Mouse (Mus musculus) hindbrain, embryonic 16.5 days (tissue): Measurements from ENCODE around the gene Fbxw9. TPM values are rescaled to one million over a fixed set of nuclear protein-coding genes. Genes with fewer than 3 reads are reported as not detected.
A peak's percentile ranks its signal among the peaks of the same experiment; 100 is the strongest.

Experiments
- ATAC-seq: fragments of 200-750 bp; cut with Nextera tagmentation; 2 replicates; pipeline ENCODE4 v1.8.0; 2017; ENCODE audit warnings: moderate TSS enrichment, moderate library complexity
- H3K27ac ChIP-seq: fragments of 300-500 bp; sonication (generic); 2 replicates; pipeline ENCODE4 v1.5.1; 2014; ENCODE audit warnings: low read depth, mild to moderate bottlenecking, control low read depth, low read length, moderate library complexity
- H3K27me3 ChIP-seq: fragments of 300-500 bp; sonication (generic); replicated peaks from 2 replicates; pipeline ENCODE4 v1.6.1; 2014; ENCODE audit warnings: low read length; ENCODE audit not compliant: control insufficient read depth, insufficient read depth
- H3K36me3 ChIP-seq: fragments of 300-500 bp; sonication (generic); 2 replicates; pipeline ENCODE4 v1.6.1; 2014; ENCODE audit warnings: mild to moderate bottlenecking, low read length, moderate library complexity, mixed read lengths; ENCODE audit not compliant: control insufficient read depth, insufficient read depth
- H3K4me1 ChIP-seq: fragments of 300-500 bp; sonication (generic); 2 replicates; pipeline ENCODE4 v1.6.1; 2014; ENCODE audit warnings: low read depth, low read length; ENCODE audit not compliant: control insufficient read depth, insufficient read depth
- H3K4me2 ChIP-seq: fragments of 300-500 bp; sonication (generic); 2 replicates; pipeline ENCODE4 v1.6.1; 2014; ENCODE audit warnings: mild to moderate bottlenecking, low read length, control low read depth, moderate library complexity
- H3K4me3 ChIP-seq: fragments of 300-500 bp; sonication (generic); 2 replicates; pipeline ENCODE4 v1.5.1; 2014; ENCODE audit warnings: mild to moderate bottlenecking, low read length, control low read depth, moderate library complexity
- H3K9ac ChIP-seq: fragments of 300-500 bp; sonication (generic); 2 replicates; pipeline ENCODE4 v1.6.1; 2014; ENCODE audit warnings: low read depth, mild to moderate bottlenecking, control low read depth, low read length, moderate library complexity
- H3K9me3 ChIP-seq: fragments of 300-500 bp; sonication (generic); 2 replicates; pipeline ENCODE4 v1.6.1; 2014; ENCODE audit warnings: mild to moderate bottlenecking, low read length, moderate library complexity; ENCODE audit not compliant: control insufficient read depth
- WGBS: fragments of 180-500 bp; shearing (Covaris S2); extraction: QIAGEN DNeasy Blood & Tissue Kit; methylation state at CpG from one replicate; pipeline ENCODE4 v1.1.7; 2014; 5-methylcytosine and 5-hydroxymethylcytosine counted together
- polyA plus RNA-seq: library from polyadenylated mRNA; unstranded; fragments of >200 nt; fragmentation: Nextera tagmentation; extraction: Ambion mirVana; gene quantifications from 2 replicates; pipeline ENCODE4 v1.2.1, GENCODE M21; 2015

The Fbxw9 gene
- polyA plus RNA-seq, 1 experiment from 2014 or later = 83.2 TPM

GRCm38 (mm10) chr8:85065213-85065612 lies 5.4 kb downstream of the Fbxw9 start:
- H3K9me3 ChIP-seq = no peaks in the 10 kb centered on the region
- H3K4me2 ChIP-seq = no peak overlapping the region
- no peak overlapping the region for H3K4me3 ChIP-seq
- H3K36me3 ChIP-seq = peaks cover 19% of the 10 kb centered on the region
- H3K4me1 ChIP-seq = peaks cover 19% of the 10 kb centered on the region
- no peak overlapping the region for H3K9ac ChIP-seq
- H3K27ac ChIP-seq = no peak overlapping the region
- WGBS = 28% methylated on average over 2 of the region's 2 CpGs
- ATAC-seq = no peak
- H3K27me3 ChIP-seq = no peaks in the 10 kb centered on the region

- no peak for ATAC-seq
- Histone ChIP-seq H3K27ac (no peak overlapping the region), H3K36me3 (peaks cover 19% of the 10 kb centered on the region)
These were observed 7.3 kb downstream of the Fbxw9 start for GRCm38 (mm10) chr8:85067155-85067554.

DNA sequence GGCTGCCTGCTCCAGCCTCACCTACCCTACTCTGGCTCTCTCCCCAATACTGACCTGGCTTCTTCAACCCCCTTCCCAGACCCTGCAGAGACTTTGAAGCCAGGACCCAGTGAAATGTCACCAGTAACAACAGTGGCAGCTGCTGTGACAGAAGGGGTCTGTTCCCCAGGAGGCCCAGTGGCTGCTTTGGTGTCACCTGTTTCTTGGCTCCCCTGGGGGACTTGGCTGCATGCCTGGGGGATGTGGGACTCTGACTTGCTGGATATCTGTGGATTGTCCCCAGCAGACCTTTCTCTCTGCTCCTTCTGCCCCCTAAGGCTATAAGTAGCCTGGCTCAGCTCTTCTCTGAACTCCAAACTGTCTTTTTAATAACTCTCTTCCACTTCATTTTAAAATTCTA lies 8.1 kb downstream of the Fbxw9 start, which contains the start of gene Gm5741:
Gm5741 (minus strand) TSS at position 1 of the 400 bp plus-strand sequence.
- peaks cover 16% of the 10 kb centered on the region for H3K36me3 ChIP-seq
- H3K27ac ChIP-seq = no peak within 1 kb of the TSS
- H3K4me3 ChIP-seq = no peak within 1 kb of the TSS
- H3K4me1 ChIP-seq = peaks cover 13% of the 10 kb centered on the region
- no peak within 1 kb of the TSS for H3K4me2 ChIP-seq
- no peaks in the 10 kb centered on the region for H3K27me3 ChIP-seq
- H3K9ac ChIP-seq = no peak within 1 kb of the TSS
- H3K9me3 ChIP-seq = no peaks in the 10 kb centered on the region
- ATAC-seq = no peak

More at GRCm38 (mm10) chr8:85067155-85067554, 7.3 kb downstream of the Fbxw9 start:
- H3K4me2 ChIP-seq = no peak overlapping the region
- H3K4me3 ChIP-seq = no peak overlapping the region
- 93% methylated on average over 2 of the region's 2 CpGs for WGBS
- no peaks in the 10 kb centered on the region for H3K9me3 ChIP-seq
- no peaks in the 10 kb centered on the region for H3K27me3 ChIP-seq
- H3K4me1 ChIP-seq = peaks cover 8% of the 10 kb centered on the region
- no peak overlapping the region for H3K9ac ChIP-seq

- Histone ChIP-seq H3K36me3 (peaks cover 27% of the 10 kb centered on the region), H3K4me2 (peak overlapping the region; percentile 88)
These were observed 11.2 kb downstream of the Fbxw9 start for GRCm38 (mm10) chr8:85071041-85071440.

GRCm38 (mm10) chr8:85071514-85072281 lies 11.8 kb downstream of the Fbxw9 start, which contains the start of gene Dhps:
Gene Dhps, plus strand, starts transcription at chr8:85071757.
- Histone ChIP-seq H3K27ac (peak within 1 kb of the TSS; percentile 93), H3K9ac (peak within 1 kb of the TSS; percentile 86), H3K4me3 (peak within 1 kb of the TSS; percentile 90), H3K4me2 (peak within 1 kb of the TSS; percentile 88), H3K27me3 (no peaks in the 10 kb centered on the region), H3K4me1 (peaks cover 16% of the 10 kb centered on the region), H3K9me3 (no peaks in the 10 kb centered on the region), H3K36me3 (peaks cover 23% of the 10 kb centered on the region)
- 0% methylated on average over 68 of the region's 68 CpGs for WGBS
- peak; percentile 91 for ATAC-seq

More at GRCm38 (mm10) chr8:85071041-85071440, 11.2 kb downstream of the Fbxw9 start:
- H3K27me3 ChIP-seq = no peaks in the 10 kb centered on the region
- peaks cover 16% of the 10 kb centered on the region for H3K4me1 ChIP-seq
- H3K9me3 ChIP-seq = no peaks in the 10 kb centered on the region
- peak overlapping the region; percentile 86; the same call in 1 of the 2 replicates for H3K9ac ChIP-seq
- peak overlapping the region; percentile 93 for H3K27ac ChIP-seq
- H3K4me3 ChIP-seq = peak overlapping the region; percentile 90
- WGBS = 79% methylated on average over 5 of the region's 5 CpGs
- ATAC-seq = no peak

- Histone ChIP-seq H3K4me1 (peaks cover 16% of the 10 kb centered on the region), H3K4me3 (peak overlapping the region; percentile 90), H3K9ac (peak overlapping the region; percentile 86), H3K9me3 (no peaks in the 10 kb centered on the region), H3K36me3 (peaks cover 19% of the 10 kb centered on the region), H3K27ac (peak overlapping the region; percentile 93), H3K27me3 (no peaks in the 10 kb centered on the region), H3K4me2 (peak overlapping the region; percentile 88)
- ATAC-seq = no peak
- 41% methylated on average over 9 of the region's 9 CpGs for WGBS
These were observed 12.6 kb downstream of the Fbxw9 start for GRCm38 (mm10) chr8:85072364-85072929.

DNA sequence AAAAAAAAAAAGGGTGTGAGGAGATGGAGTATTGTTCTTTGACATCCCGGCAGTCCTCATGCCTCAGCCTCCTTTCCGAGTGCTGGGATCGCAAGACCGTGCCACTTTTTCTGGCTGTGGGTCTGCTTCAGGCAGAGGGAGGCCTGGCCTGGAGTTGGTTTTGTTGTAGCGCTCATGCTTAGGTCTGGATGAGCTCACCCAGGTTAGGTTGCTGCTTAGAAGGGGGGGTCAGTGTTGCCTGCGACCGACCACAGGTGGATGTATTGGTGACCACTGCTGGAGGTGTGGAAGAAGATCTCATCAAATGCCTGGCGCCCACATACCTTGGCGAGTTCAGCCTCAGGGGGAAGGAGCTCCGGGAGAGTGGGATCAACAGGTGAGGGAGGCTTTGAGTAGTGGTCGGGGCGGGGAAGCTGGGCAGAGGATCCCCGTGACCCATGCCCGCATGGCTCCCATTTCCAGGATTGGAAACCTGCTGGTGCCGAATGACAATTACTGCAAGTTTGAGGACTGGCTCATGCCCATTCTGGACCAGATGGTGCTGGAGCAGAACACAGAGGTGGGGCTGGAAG lies 13.3 kb downstream of the Fbxw9 start:
- no peak overlapping the region for H3K4me3 ChIP-seq
- H3K9me3 ChIP-seq = no peaks in the 10 kb centered on the region
- H3K27ac ChIP-seq = no peak overlapping the region
- WGBS = 94% methylated on average over 15 of the region's 15 CpGs
- no peak overlapping the region; the same call in 1 of the 2 replicates for H3K4me2 ChIP-seq
- peaks cover 19% of the 10 kb centered on the region for H3K36me3 ChIP-seq
- H3K4me1 ChIP-seq = peaks cover 16% of the 10 kb centered on the region
- no peak for ATAC-seq
- H3K27me3 ChIP-seq = no peaks in the 10 kb centered on the region
- no peak overlapping the region for H3K9ac ChIP-seq

GRCm38 (mm10) chr8:85074167-85074566 lies 14.3 kb downstream of the Fbxw9 start:
- Histone ChIP-seq H3K36me3 (peaks cover 19% of the 10 kb centered on the region), H3K9me3 (no peaks in the 10 kb centered on the region), H3K4me1 (peaks cover 16% of the 10 kb centered on the region), H3K27ac (no peak overlapping the region), H3K4me3 (no peak overlapping the region), H3K9ac (no peak overlapping the region), H3K27me3 (no peaks in the 10 kb centered on the region), H3K4me2 (no peak overlapping the region)
- 87% methylated on average over 10 of the region's 10 CpGs for WGBS
- ATAC-seq = no peak

- WGBS = 92% methylated on average over 10 of the region's 10 CpGs
- Histone ChIP-seq H3K9me3 (no peaks in the 10 kb centered on the region), H3K27me3 (no peaks in the 10 kb centered on the region), H3K4me1 (peaks cover 19% of the 10 kb centered on the region), H3K4me3 (no peak overlapping the region), H3K4me2 (no peak overlapping the region), H3K27ac (no peak overlapping the region), H3K9ac (no peak overlapping the region), H3K36me3 (peaks cover 19% of the 10 kb centered on the region; the same call in 1 of the 2 replicates)
- no peak for ATAC-seq
These were observed 14.8 kb downstream of the Fbxw9 start for GRCm38 (mm10) chr8:85074617-85075016.
